Mouse (Mus musculus) MEL-GATA-1-ER (cell line): ENCODE measurements around the gene Qser1.
"Not testable (repeated sequence)": the region's sequence is repeated elsewhere in the genome, so short reads cannot be mapped to it uniquely, and the experiment has no call there.

ENCODE experiments used
- DNase-seq: peaks from one replicate; pipeline ENCODE4 v3.0.0-alpha.2; 2012; ENCODE audit warnings: low read depth; ENCODE audit errors: extremely low read depth

The Qser1 gene

GRCm38 (mm10) chr2:104816371-104816827, at the start of gene Qser1:
Gene Qser1 (minus strand): TSS chr2:104816760.
- DNase-seq, result no peak

- no peak for DNase-seq
These were observed 47.8 kb upstream of the Qser1 start for GRCm38 (mm10) chr2:104864176-104864860.

DNA sequence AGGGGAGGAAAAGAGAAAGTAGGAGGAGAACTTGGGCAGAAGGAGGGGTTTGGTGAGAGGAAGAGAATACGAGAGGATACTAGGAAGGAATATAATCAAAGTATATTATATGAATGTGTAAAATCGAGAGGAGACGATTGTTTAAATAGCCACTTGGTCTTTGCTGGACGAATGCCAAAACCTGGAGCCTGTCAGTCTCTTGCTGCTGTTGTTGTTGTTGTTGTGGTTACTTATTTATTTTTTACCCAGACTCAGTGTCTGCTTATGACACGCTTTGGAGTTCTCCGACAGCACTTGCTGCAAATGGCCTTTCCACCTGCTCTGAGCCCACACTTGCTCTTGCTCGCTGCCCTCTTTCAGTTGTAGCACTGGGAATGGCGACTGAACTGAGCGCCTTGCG, 43.9 kb upstream of the Qser1 start:
- no peak for DNase-seq

- DNase-seq, result no peak
These were observed 42.5 kb upstream of the Qser1 start for GRCm38 (mm10) chr2:104859060-104859459.

DNA sequence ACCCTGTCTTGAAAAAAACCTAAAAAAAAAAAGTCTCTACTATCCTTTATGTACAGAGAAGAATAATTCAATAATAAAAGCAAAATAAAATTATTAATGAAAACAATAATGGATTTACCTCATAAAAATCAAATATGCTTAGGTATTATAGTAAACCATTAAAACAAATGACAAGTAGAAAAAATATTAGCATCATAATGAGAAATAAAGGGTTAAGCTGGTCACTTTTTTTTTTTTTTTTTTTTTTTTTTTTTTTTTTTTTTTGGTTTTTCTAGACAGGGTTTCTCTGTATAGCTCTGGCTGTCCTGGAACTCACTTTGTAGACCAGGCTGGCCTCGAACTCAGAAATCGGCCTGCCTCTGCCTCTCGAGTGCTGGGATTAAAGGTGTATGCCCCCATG, 41.5 kb upstream of the Qser1 start:
- not testable (repeated sequence) for DNase-seq

DNA sequence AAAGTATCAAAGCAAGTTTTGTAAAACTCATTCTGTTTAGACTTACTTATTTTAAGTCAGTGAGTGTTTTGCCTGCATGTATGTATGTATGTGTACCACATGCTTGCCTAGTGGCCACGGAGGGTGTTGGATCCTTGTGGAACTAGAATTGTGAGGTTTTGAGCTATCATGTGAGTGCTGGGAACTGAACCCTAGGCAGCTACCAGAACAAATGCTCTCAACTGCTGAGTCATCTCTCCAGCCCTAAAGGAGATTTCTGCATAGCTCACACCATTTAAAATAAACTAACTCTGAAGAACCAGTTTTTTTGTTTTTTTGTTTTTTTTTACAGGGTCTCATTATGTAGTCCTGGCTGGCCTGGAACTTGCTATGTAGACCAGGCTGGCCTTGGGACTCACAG, 39.7 kb upstream of the Qser1 start:
- no peak for DNase-seq

GRCm38 (mm10) chr2:104855732-104856131, 39.2 kb upstream of the Qser1 start:
- no peak for DNase-seq

- DNase-seq, result no peak
These were observed 38.3 kb upstream of the Qser1 start for GRCm38 (mm10) chr2:104854836-104855235.

GRCm38 (mm10) chr2:104852546-104852945, 36.0 kb upstream of the Qser1 start:
- no peak for DNase-seq

DNA sequence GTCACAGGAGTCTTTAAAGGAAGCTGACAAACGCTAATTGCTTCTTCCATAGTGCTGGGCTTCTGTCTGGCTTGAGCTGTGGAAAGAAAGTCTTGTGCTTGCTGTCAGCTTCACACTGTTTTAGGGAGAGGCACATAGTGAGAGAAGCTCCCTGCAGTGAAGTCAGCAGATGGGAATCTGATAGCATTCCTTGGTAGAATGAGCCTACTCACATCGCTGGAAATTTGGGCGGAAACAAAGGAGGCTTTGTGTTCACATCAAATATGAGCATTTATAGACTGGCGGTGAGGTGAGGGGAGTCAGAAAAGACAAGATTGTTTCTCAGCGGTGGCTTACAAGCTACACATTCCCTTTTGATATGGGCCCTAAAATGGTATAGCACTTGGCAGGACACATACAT, 35.1 kb upstream of the Qser1 start:
- no peak for DNase-seq

GRCm38 (mm10) chr2:104849991-104850359, 33.4 kb upstream of the Qser1 start:
- no peak for DNase-seq

DNA sequence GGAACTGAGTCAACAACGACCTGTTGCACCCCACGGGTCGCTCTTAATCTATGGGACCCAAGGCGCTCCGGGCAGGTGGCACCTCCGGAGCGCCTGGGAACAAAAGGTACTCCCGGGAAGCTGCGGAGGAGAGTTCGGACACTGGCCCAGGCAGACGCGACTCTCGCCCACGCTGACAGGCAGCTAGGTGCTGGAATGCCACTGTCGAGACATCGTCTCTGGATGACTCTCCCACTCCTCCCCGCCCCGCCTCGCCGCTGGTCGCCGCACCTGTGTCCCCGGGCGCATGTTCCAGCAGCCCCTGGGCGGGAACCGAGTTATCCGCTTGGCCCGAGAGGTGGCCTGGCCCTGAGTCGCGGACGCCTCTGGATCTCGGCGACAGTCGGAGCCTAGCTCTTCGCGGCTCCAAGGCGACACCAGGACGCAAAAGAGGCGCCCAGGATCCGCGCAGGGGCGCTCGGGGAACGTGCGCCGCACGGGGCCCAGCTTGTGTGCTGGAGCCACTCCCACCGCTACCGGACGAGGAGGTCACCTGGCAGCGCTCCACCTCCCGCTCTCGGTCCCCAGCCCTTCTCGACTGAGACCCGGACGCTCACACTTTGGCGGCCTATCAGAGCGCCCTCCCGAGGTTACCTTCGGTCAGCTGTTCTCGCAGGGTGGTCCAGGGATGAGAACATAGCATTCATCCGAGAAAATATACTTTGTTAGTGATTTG, 32.9 kb upstream of the Qser1 start, which contains the start of gene Prrg4:
Gene Prrg4 (minus strand): TSS at position 601 of the 715 bp plus-strand sequence.
- DNase-seq, result no peak

GRCm38 (mm10) chr2:104848235-104849161, 31.9 kb upstream of the Qser1 start:
- DNase-seq, result no peak

GRCm38 (mm10) chr2:104847645-104848044, 31.1 kb upstream of the Qser1 start:
- DNase-seq, result no peak

GRCm38 (mm10) chr2:104846638-104847414, 30.3 kb upstream of the Qser1 start:
- no peak for DNase-seq

DNA sequence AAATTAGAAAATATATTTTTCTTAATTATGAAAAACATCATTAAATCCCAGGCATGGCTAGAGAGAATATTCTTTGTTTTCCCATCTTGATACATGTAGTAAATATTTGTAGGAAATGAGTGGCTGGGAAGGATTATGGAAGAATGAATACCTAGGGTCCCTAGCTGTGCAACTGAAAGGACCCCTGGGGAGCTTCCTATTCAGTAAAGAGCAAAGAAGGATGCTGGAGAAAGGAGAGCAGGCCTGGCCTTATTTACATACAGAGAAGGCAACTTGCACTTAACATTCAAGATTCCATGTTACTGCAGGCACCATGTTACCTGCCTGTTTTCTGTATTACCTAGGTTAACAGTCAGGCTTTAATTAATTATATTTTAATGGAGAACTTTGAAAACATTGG, 26.0 kb upstream of the Qser1 start:
- no peak for DNase-seq

DNA sequence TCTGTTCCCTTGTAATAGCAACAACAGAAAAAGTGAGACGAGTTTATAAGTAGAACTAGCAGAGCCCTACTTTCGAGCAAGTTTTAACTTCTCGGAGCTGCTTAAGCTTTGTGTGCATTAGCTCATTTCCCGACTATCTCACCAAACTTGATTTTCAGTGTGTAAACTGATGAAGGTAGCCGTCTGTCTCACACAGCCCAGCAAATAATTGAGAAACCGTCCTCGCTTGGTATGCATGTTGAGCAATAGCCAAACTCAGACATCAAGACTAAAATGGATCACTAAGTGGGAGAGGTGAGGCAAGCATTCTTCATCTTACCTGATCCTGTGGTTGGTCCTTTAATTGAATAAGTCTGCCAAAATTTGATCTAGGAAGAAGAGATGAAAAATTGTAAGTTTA, 25.2 kb upstream of the Qser1 start:
- no peak for DNase-seq

- no peak for DNase-seq
These were observed 24.4 kb upstream of the Qser1 start for GRCm38 (mm10) chr2:104840974-104841373.

DNA sequence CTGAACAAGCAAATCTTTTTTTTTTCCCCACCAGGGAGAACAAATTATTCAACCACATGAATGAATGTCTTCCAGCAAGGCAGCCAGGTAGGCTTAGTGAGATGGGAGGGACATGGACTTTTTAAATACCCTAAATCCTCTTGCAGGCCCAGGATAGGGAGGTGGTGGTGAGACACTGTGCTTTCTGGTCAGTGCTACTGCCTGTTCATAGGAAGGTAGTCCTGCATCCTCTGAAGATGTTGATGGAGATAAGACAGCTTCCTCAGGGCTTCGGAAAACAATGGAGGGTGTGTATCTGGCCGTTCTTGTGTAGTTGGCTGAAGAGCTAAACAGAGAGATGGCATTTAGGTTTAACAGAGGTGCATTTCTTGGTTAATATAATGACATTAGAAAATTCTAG, 15.9 kb upstream of the Qser1 start:
- DNase-seq, result no peak

DNA sequence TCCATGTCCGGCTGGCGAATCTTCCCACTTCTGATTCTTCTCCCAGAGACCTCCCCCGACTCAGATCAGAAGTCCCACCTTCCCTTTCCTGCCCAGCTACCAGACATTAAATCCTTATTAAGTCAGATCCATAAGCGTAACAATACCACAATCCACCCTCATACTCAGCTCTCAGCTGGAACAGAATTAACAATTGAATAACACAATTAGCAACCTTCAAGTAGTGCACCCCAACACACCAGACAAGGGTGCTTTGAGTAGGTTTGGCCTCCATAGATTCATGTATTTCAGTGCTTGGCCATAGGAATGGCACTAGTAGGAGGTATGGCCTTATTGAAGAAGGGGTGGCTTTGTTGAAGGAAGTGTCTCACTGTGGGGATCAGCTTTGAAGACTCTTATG, 9.6 kb upstream of the Qser1 start:
- DNase-seq, result no peak

DNA sequence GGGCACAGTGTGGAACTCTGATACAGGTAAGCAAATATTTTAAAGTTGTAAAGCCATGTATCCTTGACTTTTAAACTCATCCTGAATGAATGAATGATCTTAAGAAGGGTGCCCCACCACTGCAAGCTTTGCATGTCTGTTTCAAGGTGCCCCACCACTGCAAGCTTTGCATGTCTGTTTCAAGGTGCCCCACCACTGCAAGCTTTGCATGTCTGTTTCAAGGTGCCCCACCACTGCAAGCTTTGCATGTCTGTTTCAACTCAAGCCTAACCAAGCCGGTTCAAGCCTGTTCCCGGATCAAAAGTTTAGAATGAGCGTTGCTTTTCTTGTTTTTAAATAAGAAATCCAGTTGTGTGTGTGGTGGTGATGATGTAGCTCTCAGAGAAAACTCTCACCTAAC, 2.2 kb upstream of the Qser1 start:
- DNase-seq, result not testable (repeated sequence)
